Mouse (Mus musculus): ENCODE results near the gene Gm45785.
A peak's percentile ranks its signal among the peaks of the same experiment; 100 is the strongest.

Gene Gm45785

DNA sequence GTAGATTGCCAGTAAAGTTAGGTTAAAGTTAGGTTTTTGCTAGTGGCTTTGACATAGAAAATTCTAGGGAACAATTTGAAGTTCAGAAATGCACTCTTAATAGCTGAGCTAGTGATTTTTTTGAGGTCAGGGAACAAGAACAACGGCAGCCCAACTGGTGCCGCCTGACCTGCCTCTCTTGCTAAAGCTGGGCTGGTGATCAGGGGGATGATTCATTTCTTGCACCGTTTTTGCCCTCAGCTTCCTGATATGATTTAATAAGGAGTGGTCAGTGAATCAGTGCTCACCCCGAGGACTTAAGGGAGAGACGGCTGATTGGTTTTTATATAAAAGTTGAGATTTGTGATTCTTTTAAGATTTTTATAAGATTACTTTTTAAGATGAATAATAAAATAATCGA lies 24.7 kb downstream of the Gm45785 start:
- Histone ChIP-seq H3K9me3 (ENCODE audit: low read length) (no peaks in the 10 kb centered on the region), H3K4me3 (replicated peaks; ENCODE audit: low read length) (no peak overlapping the region), H3K4me1 (replicated peaks; ENCODE audit: low read depth, low read length) (peaks cover 43% of the 10 kb centered on the region), H3K27me3 (ENCODE audit: insufficient read depth, low read length) (no peaks in the 10 kb centered on the region), H3K36me3 (ENCODE audit: insufficient read depth, low read length) (peaks cover 3% of the 10 kb centered on the region)
- TF ChIP-seq CTCF (conservative IDR thresholded peaks at IDR 0.05; ENCODE audit: low read length): no peak
- TF ChIP-seq POU5F1 (IDR thresholded peaks at IDR 0.05; ENCODE audit: borderline replicate concordance, low read length): no peak
- TF ChIP-seq NANOG (IDR thresholded peaks at IDR 0.05; ENCODE audit: borderline replicate concordance, low read length): no peak

DNA sequence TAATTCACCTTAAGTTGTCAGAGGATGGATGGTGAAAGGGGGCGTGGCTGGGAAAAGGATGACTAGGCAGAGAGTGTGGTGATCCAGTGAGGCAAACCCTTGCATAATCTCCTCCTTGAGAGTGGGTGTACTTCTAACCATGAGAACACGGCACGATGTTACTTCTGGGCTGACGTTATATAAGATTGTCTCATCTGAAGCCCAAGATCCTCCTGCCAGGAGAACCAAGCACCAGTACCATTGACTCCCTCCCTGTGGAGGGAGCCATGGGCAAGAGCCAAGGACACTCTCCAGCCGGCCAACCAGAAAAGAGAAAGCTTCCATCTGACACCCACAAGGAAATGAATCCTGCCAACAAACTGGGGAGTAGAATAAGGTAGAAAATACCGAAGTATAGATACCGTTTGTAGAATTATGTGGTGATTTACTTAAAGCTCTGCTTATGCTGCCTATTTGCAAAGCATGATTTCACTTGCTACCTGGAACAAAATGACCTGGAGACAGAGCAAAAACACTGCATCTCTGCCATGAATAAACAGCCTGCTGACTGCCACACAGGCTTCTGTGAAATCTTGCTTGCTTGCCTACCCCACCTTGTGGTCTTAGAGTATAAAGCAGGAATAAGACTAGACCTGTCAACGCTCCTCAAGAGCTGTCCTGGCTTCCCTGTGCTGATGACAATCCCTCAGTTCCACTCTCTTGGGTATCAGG lies 27.8 kb downstream of the Gm45785 start:
- Histone ChIP-seq H3K9me3 (ENCODE audit: low read length) (no peaks in the 10 kb centered on the region), H3K27me3 (ENCODE audit: insufficient read depth, low read length) (peaks cover 3% of the 10 kb centered on the region; the same call in 1 of the 2 replicates), H3K36me3 (ENCODE audit: insufficient read depth, low read length) (no peaks in the 10 kb centered on the region), H3K4me3 (replicated peaks; ENCODE audit: low read length) (no peak overlapping the region), H3K4me1 (replicated peaks; ENCODE audit: low read depth, low read length) (peaks cover 12% of the 10 kb centered on the region)
- TF ChIP-seq NANOG (IDR thresholded peaks at IDR 0.05; ENCODE audit: borderline replicate concordance, low read length) (no peak), CTCF (conservative IDR thresholded peaks at IDR 0.05; ENCODE audit: low read length) (peak; percentile 18; the same call in 1 of the 2 replicates), POU5F1 (IDR thresholded peaks at IDR 0.05; ENCODE audit: borderline replicate concordance, low read length) (no peak)

DNA sequence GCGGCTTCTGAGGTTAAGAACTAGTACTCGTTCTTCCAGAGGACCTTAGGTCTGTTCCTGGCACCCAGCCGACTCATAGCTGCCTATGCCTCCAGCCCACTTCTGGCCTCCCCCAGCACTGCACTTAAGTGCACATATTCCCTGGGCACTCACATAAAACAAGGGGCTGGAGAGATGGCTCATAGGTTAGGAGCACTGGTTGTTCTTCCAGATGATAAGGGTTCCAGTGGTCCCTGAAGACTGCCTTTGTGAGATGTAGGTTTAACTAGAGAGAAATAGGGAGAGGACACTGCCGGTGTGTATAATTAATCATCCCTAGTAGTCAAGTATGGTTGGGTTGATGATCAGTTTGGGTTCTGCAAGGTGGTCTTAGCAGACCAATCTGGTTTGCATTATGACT lies 33.4 kb downstream of the Gm45785 start:
- TF ChIP-seq NANOG (IDR thresholded peaks at IDR 0.05; ENCODE audit: borderline replicate concordance, low read length): no peak
- TF ChIP-seq POU5F1 (IDR thresholded peaks at IDR 0.05; ENCODE audit: borderline replicate concordance, low read length): no peak
- TF ChIP-seq CTCF (conservative IDR thresholded peaks at IDR 0.05; ENCODE audit: low read length): no peak
- Histone ChIP-seq H3K9me3 (ENCODE audit: low read length) (no peaks in the 10 kb centered on the region), H3K27me3 (ENCODE audit: insufficient read depth, low read length) (peaks cover 3% of the 10 kb centered on the region; the same call in 1 of the 2 replicates), H3K36me3 (ENCODE audit: insufficient read depth, low read length) (peaks cover 11% of the 10 kb centered on the region), H3K4me3 (replicated peaks; ENCODE audit: low read length) (no peak overlapping the region), H3K4me1 (replicated peaks; ENCODE audit: low read depth, low read length) (peaks cover 6% of the 10 kb centered on the region)

DNA sequence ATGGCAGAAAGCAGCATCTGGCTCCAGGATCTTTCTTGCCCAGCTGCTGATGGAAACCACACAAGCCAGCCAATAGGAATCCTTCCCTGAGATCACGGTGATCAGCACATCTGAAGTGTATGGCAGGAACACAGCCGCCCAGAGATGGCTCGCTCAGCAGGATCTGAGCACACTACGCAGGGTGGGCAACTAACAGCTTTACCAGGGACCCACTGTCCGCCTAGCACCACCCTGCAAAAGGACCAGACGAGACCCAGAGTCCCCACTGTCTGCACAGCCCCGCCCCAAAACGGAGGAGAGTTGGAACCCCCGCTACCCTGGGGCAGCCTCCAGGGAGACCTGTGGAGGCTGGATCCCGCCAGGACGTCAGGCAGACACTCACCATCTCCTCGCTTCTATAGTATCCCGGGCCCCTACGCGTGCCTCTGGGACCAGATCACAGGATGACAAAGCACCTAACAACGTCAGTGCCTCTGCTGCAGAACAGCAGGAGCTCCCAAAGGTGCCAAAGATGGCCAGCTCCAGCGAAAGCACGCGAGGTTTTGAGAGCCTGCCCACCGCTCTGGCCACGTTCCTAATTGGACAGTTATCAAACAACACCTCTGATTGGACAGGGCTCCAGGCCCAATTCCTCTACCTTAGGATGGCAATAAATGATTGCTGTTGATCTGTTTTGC lies 34.3 kb downstream of the Gm45785 start, which contains the start of gene Zfp941:
Gene Zfp941, minus strand, starts transcription at position 526 of the 677 bp plus-strand sequence.
- TF ChIP-seq NANOG (IDR thresholded peaks at IDR 0.05; ENCODE audit: borderline replicate concordance, low read length) (no peak; the same call in 1 of the 2 replicates), POU5F1 (IDR thresholded peaks at IDR 0.05; ENCODE audit: borderline replicate concordance, low read length) (no peak), CTCF (conservative IDR thresholded peaks at IDR 0.05; ENCODE audit: low read length) (no peak)
- peak within 1 kb of the TSS; percentile 94 for H3K4me3 ChIP-seq (replicated peaks; ENCODE audit: low read length)
- H3K4me1 ChIP-seq (replicated peaks; ENCODE audit: low read depth, low read length): peaks cover 6% of the 10 kb centered on the region
- H3K27me3 ChIP-seq (ENCODE audit: insufficient read depth, low read length): peaks cover 3% of the 10 kb centered on the region; the same call in 1 of the 2 replicates
- peaks cover 20% of the 10 kb centered on the region for H3K36me3 ChIP-seq (ENCODE audit: insufficient read depth, low read length)
- no peaks in the 10 kb centered on the region for H3K9me3 ChIP-seq (ENCODE audit: low read length)

DNA sequence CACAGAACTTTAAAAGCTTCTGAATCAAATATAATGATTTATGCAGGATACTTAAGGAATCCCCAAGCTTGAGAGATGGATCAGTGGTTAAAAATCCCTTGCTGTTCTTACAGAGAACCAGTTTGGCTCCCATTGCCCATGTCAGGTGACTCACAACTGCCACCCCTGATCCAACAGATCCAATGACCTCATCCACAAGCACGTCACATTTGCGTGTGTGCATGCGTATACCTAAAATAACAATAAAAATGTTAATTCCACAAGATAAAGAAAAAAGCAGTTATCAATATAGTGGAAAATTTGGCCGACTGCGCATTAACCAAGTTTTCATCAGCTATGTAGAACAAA lies 34.9 kb downstream of the Gm45785 start:
- Histone ChIP-seq H3K27me3 (ENCODE audit: insufficient read depth, low read length) (peaks cover 3% of the 10 kb centered on the region; the same call in 1 of the 2 replicates), H3K36me3 (ENCODE audit: insufficient read depth, low read length) (peaks cover 20% of the 10 kb centered on the region), H3K4me3 (replicated peaks; ENCODE audit: low read length) (peak overlapping the region; percentile 94), H3K9me3 (ENCODE audit: low read length) (no peaks in the 10 kb centered on the region), H3K4me1 (replicated peaks; ENCODE audit: low read depth, low read length) (peaks cover 6% of the 10 kb centered on the region)
- TF ChIP-seq NANOG (IDR thresholded peaks at IDR 0.05; ENCODE audit: borderline replicate concordance, low read length) (no peak), CTCF (conservative IDR thresholded peaks at IDR 0.05; ENCODE audit: low read length) (no peak), POU5F1 (IDR thresholded peaks at IDR 0.05; ENCODE audit: borderline replicate concordance, low read length) (no peak)

DNA sequence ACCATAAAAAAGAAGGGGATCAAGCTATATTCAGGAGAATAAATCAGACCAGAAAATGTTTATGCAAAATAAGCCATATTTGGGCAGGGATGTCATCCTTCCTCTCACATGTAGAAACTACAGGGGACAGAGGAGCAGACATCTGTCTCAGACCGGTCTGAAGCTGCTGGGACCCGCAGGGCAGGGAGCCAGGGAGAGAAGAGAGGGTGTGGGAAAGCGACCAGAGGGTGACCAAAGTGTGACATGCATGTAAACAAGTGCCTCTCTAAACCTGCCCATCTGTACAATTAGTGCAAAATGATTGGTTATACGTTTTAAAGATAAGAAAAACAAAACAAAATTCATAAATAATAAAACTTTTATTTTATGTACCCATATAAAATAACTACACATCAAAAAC lies 36.0 kb downstream of the Gm45785 start:
- peaks cover 20% of the 10 kb centered on the region for H3K36me3 ChIP-seq (ENCODE audit: insufficient read depth, low read length)
- peaks cover 6% of the 10 kb centered on the region for H3K4me1 ChIP-seq (replicated peaks; ENCODE audit: low read depth, low read length)
- H3K4me3 ChIP-seq (replicated peaks; ENCODE audit: low read length): no peak overlapping the region
- TF ChIP-seq CTCF (conservative IDR thresholded peaks at IDR 0.05; ENCODE audit: low read length): no peak
- TF ChIP-seq POU5F1 (IDR thresholded peaks at IDR 0.05; ENCODE audit: borderline replicate concordance, low read length): no peak
- TF ChIP-seq NANOG (IDR thresholded peaks at IDR 0.05; ENCODE audit: borderline replicate concordance, low read length): no peak
- H3K9me3 ChIP-seq (ENCODE audit: low read length): no peaks in the 10 kb centered on the region
- peaks cover 3% of the 10 kb centered on the region; the same call in 1 of the 2 replicates for H3K27me3 ChIP-seq (ENCODE audit: insufficient read depth, low read length)

DNA sequence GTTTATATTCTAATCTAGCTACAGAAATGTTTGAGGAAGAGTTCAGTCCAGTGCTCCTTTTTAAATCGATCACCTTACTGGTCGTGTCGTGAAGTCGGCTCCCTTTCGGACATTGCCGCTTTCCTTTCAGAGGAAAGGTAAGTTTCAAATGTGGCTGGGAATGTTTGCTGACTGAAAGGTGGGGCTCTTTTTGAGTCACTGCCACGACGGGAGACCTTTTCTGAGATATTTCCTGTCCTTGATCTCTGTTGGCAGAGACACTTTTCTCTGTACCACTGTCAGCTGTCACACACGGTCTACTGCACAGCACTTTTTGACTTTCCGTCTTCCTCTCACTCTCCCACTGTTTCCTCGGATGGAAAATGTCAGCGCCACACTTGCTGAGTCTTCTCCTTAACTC lies 43.3 kb downstream of the Gm45785 start:
- no peaks in the 10 kb centered on the region for H3K27me3 ChIP-seq (ENCODE audit: insufficient read depth, low read length)
- H3K36me3 ChIP-seq (ENCODE audit: insufficient read depth, low read length): peaks cover 45% of the 10 kb centered on the region
- no peaks in the 10 kb centered on the region for H3K9me3 ChIP-seq (ENCODE audit: low read length)
- H3K4me1 ChIP-seq (replicated peaks; ENCODE audit: low read depth, low read length): peaks cover 1% of the 10 kb centered on the region; the same call in 1 of the 2 replicates
- no peak for TF ChIP-seq CTCF (conservative IDR thresholded peaks at IDR 0.05; ENCODE audit: low read length)
- no peak for TF ChIP-seq NANOG (IDR thresholded peaks at IDR 0.05; ENCODE audit: borderline replicate concordance, low read length)
- no peak for TF ChIP-seq POU5F1 (IDR thresholded peaks at IDR 0.05; ENCODE audit: borderline replicate concordance, low read length)
- H3K4me3 ChIP-seq (replicated peaks; ENCODE audit: low read length): no peak overlapping the region

DNA sequence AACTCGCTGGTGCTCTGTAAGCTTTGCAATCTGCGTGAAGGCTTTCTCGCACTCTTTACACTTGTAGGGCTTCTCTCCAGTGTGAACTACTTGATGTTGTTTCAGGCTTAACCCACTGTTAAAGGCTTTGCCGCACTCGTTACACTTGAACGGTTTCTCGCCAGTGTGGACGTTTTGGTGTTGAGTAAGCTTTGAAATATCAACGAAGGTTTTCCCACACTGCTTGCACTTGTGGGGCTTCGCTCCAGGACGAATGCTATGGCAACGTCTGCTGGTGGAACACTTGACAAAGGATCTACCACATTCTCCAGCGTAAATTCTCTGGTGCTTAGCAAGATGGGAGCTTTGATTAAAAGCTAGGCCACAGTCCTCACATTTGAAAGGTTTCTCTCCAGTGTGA lies 44.4 kb downstream of the Gm45785 start:
- no peaks in the 10 kb centered on the region for H3K27me3 ChIP-seq (ENCODE audit: insufficient read depth, low read length)

More for the DNA sequence above, 44.4 kb downstream of the Gm45785 start:
- no peaks in the 10 kb centered on the region for H3K9me3 ChIP-seq (ENCODE audit: low read length)
- TF ChIP-seq POU5F1 (IDR thresholded peaks at IDR 0.05; ENCODE audit: borderline replicate concordance, low read length): no peak
- TF ChIP-seq NANOG (IDR thresholded peaks at IDR 0.05; ENCODE audit: borderline replicate concordance, low read length): no peak
- no peak for TF ChIP-seq CTCF (conservative IDR thresholded peaks at IDR 0.05; ENCODE audit: low read length)
- no peak overlapping the region for H3K4me3 ChIP-seq (replicated peaks; ENCODE audit: low read length)
- H3K36me3 ChIP-seq (ENCODE audit: insufficient read depth, low read length): peaks cover 37% of the 10 kb centered on the region
- H3K4me1 ChIP-seq (replicated peaks; ENCODE audit: low read depth, low read length): peaks cover 12% of the 10 kb centered on the region

Data from E14TG2a.4 (cell line).